In genomic region chr5:140104891-140105290, GRCm38 (mm10) we compare ENCODE assay signal across 31 mouse cellular contexts.
"Had no signal": no experiment of that assay in that cellular context is flagged by ENCODE, and none has a peak within 500 bp of the region (broad histone marks: within the 10 kb centered on the region; RNA-seq: fewer than 3 reads in every experiment).

No protein-coding gene starts in this region.

- H3K9ac ChIP-seq: limb, embryonic 12.5 days; limb, embryonic 13.5 days; limb, embryonic 15.5 days; liver, embryonic 12.5 days; liver, embryonic 13.5 days; liver, embryonic 14.5 days; liver, embryonic 15.5 days; lung, embryonic 14.5 days; lung, embryonic 15.5 days; midbrain, embryonic 12.5 days; midbrain, embryonic 13.5 days; midbrain, embryonic 15.5 days; neural tube, embryonic 12.5 days had no signal

- DNase-seq: left cerebral cortex, postnatal 4 days; liver; liver, embryonic 13.5 days; lung, adult 18-20 months; lung, adult 2 months; lung, embryonic 14.5 days; lung, postnatal 10 days; lung, postnatal 14 days; lung, postnatal 36 days; lung, postnatal 4 days; midbrain, embryonic 14.5 days had no signal

- H3K4me3 ChIP-seq: left cerebral cortex, adult 2 months; limb, embryonic 10.5 days; limb, embryonic 12.5 days; limb, embryonic 13.5 days; limb, embryonic 15.5 days; liver, embryonic 12.5 days; liver, embryonic 13.5 days; liver, embryonic 15.5 days; lung, embryonic 15.5 days; megakaryocyte, embryonic 14.5 days; midbrain, embryonic 10.5 days; midbrain, embryonic 12.5 days; midbrain, embryonic 13.5 days; midbrain, embryonic 15.5 days; myocyte; neural tube, embryonic 12.5 days had no signal

- H3K36me3 ChIP-seq: liver, embryonic 15.5 days; lung, embryonic 15.5 days; midbrain, embryonic 12.5 days; midbrain, embryonic 13.5 days; midbrain, embryonic 15.5 days had no signal

- H3K27me3 ChIP-seq: limb, embryonic 12.5 days; limb, embryonic 13.5 days; limb, embryonic 15.5 days; liver, embryonic 12.5 days; liver, embryonic 13.5 days; liver, embryonic 15.5 days; lung, embryonic 15.5 days; megakaryocyte, embryonic 14.5 days; midbrain, embryonic 12.5 days; midbrain, embryonic 13.5 days; midbrain, embryonic 15.5 days; neural tube, embryonic 12.5 days had no signal

- H3K4me1 ChIP-seq: lung, embryonic 15.5 days; midbrain, embryonic 10.5 days; neural tube, embryonic 12.5 days had no signal

- ATAC-seq: liver, embryonic 12.5 days; lung, postnatal 0 days; midbrain, embryonic 13.5 days; midbrain, embryonic 15.5 days; midbrain, embryonic 16.5 days had no signal

- H3K4me2 ChIP-seq: limb, embryonic 12.5 days; limb, embryonic 13.5 days; limb, embryonic 15.5 days; liver, embryonic 11.5 days; liver, embryonic 12.5 days; liver, embryonic 13.5 days; liver, embryonic 15.5 days; lung, embryonic 14.5 days; lung, embryonic 15.5 days; midbrain, embryonic 12.5 days; midbrain, embryonic 13.5 days; midbrain, embryonic 15.5 days; neural tube, embryonic 12.5 days had no signal

- H3K9me3 ChIP-seq: limb, embryonic 10.5 days; limb, embryonic 12.5 days; limb, embryonic 13.5 days; limb, embryonic 15.5 days; liver, embryonic 12.5 days; liver, embryonic 13.5 days; liver, embryonic 15.5 days; lung, embryonic 15.5 days; megakaryocyte, embryonic 14.5 days; midbrain, embryonic 10.5 days; midbrain, embryonic 12.5 days; midbrain, embryonic 13.5 days; midbrain, embryonic 15.5 days; neural tube, embryonic 12.5 days had no signal

- H3K27ac ChIP-seq: left cerebral cortex, adult 2 months; limb, embryonic 12.5 days; limb, embryonic 13.5 days; limb, embryonic 15.5 days; liver, embryonic 12.5 days; liver, embryonic 13.5 days; liver, embryonic 14.5 days; liver, embryonic 15.5 days; lung, embryonic 15.5 days; macrophage; midbrain, embryonic 10.5 days; midbrain, embryonic 12.5 days; midbrain, embryonic 13.5 days; midbrain, embryonic 15.5 days; neural tube, embryonic 12.5 days had no signal
